Mouse (Mus musculus) liver, postnatal 0 days (tissue): ENCODE results near the gene Tcp10c.
"Not testable (repeated sequence)": the region's sequence is repeated elsewhere in the genome, so short reads cannot be mapped to it uniquely, and the experiment has no call there.

ENCODE experiments used
- CTCF ChIP-seq: sonication (generic); IDR thresholded peaks from 2 replicates; pipeline ENCODE4 v1.5.1; 2016; ENCODE audit warnings: antibody characterized with exemption, low read depth
- EP300 ChIP-seq: IDR thresholded peaks from 2 replicates; pipeline ENCODE4 v1.6.1; 2016; ENCODE audit warnings: antibody characterized with exemption, low read depth, mild to moderate bottlenecking

DNA sequence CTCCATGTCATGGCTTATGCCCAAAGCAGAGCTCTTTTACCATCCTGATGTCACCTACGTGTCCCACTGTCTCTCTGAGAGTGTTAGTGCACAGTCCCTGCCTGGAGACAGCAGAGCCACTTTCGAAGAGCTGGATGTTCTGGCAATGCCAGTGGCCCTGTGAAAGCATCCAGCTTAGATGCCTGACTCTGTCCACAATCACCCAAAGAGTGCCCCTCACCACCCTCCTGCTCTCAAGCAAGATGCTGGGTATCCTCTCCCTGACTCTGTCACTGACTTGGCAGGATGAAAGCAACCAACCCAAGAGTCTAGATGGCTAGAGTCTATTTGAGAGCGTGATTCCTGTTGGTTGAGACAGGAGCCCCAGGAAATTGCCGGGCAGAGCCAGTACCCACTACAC is 23.2 kb upstream of the Tcp10c start:
- TF ChIP-seq CTCF, EP300: not testable (repeated sequence)
